Mouse (Mus musculus) left cerebral cortex, postnatal 4 days (tissue): ENCODE data around the gene Olfr617. TPM values are rescaled to one million over a fixed set of nuclear protein-coding genes. Genes with fewer than 3 reads are reported as not detected.
"Not testable (repeated sequence)": the region's sequence is repeated elsewhere in the genome, so short reads cannot be mapped to it uniquely, and the experiment has no call there.

Experiments used
- DNase-seq: peaks from one replicate; pipeline ENCODE4 v3.0.0-alpha.2; 2022
- intact Hi-C: fragments of 180-260 bp; cut with DNase I; formaldehyde crosslinking; loops from one replicate; pipeline ENCODE4 v1.15.1; 2025
- microRNA-seq: library from miRNA; unstranded; fragments of <30 nt; microRNA quantifications from one replicate; pipeline ENCODE4 v1.2.0, GENCODE M21; 2022
- total RNA-seq, 2 experiments: library from RNA; stranded (reverse); gene quantifications; 2 replicates each; pipeline ENCODE4 v1.2.3; 2021

The Olfr617 gene
- not detected for total RNA-seq

DNA sequence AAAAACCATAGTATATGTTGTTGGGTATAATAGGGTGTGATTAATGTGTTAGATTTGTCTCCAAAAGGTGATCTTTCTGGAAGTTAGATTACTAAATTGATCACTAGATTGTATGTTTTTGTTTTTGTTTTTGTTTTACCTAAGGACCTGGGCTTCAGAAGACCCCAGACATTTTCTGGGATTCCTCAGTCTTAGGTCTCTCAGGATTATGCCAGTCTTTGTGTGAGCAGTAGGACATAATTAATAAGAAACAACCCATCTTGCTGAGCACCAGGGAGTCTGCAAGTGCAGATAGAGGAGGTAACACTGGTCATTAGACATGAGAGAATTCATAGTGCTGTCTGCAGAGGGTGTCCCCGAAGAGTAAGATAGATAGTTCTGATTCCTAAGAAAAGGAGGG is at the start of gene Olfr617:
Olfr617 (plus strand) TSS at position 301 of the 400 bp plus-strand sequence.
- no peak for DNase-seq
- intact Hi-C loops = no loop called here

DNA sequence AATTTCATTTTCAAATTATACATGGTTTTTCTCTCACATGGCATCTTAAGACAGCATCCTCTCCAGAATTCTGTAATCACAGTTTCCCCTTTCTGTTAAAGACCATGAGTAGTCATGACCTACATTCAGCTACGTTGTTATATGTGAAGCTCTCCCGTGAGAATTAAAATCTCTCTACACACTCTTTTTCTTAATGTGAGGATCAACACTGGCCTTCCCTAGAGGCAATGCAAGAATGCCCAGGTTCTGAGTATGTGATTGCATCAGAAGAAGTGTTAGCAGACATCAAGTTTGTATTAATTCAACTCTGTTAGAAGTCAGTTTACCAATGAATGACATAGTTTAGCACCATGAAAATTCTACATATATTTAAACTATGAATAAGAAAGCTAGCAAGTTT is 30.2 kb upstream of the Olfr617 start, which contains the start of gene Olfr612:
Olfr612 (minus strand) TSS at position 101 of the 400 bp plus-strand sequence.
- intact Hi-C loops, DNase-seq: not testable (repeated sequence)

DNA sequence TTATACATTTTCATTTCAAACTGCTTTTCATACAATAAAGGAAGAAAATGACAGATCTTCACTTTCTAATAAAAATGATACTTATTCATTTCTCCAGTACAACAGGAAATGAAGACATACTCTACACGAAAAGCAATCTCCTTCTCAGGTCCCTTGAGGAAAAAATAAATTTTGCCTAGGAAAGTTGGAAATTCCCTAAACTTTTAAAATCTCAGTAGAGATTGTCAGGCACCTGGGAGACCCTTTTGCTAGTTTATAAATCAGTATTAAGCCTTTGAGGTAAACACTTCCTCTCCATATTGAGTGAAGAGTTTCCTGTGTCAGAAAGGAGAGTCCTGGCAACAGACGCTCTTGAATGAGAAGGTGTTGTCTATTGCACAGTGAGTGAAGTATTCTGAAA is 25.1 kb upstream of the Olfr617 start, which contains the start of gene Olfr613:
Olfr613 (plus strand) TSS at position 301 of the 400 bp plus-strand sequence.
- intact Hi-C loops = no loop called here
- no peak for DNase-seq

DNA sequence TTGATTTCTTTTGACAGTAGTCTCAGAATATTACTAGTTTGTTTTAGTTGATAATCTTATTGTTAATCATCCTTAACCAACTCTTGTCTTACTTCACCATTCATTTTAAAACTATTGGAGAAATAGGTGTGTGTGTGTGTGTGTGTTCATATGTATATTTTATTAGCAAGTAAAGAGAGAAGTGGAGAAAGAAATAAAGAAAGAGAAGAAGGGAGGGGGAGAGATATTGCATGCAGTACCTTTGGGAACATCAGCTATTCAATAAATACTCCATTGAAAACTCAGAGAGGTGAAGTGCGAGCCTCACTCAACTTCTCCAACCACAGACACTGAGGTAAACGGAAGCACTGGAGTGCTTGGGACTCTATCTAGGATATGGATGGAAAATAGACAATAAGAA is 17.1 kb upstream of the Olfr617 start, which contains the start of gene Olfr615:
Olfr615 (plus strand) TSS at position 301 of the 400 bp plus-strand sequence.
- intact Hi-C loops = no loop called here
- no peak for DNase-seq

DNA sequence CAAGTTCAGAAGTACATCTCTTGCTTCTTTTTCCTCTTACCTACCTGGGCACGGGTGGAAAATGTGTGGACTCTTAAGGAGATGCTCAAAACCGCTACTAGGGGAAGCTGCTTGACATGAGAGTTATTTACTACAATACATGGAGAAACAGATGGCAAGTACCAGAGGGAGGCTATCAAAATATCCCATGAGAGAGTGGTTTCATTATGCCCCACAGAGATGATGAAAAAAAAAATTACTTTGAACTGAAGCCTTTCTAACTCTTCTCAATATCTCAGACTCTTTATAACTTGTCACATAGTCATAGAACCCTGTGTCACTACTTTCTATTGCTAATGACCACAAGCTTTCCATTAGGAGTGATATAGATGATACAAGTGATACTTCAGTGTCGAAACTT is 3.8 kb upstream of the Olfr617 start, which contains the start of gene Olfr616:
Olfr616 (minus strand) TSS at position 101 of the 400 bp plus-strand sequence.
- no peak for DNase-seq
- intact Hi-C loops = no loop called here

DNA sequence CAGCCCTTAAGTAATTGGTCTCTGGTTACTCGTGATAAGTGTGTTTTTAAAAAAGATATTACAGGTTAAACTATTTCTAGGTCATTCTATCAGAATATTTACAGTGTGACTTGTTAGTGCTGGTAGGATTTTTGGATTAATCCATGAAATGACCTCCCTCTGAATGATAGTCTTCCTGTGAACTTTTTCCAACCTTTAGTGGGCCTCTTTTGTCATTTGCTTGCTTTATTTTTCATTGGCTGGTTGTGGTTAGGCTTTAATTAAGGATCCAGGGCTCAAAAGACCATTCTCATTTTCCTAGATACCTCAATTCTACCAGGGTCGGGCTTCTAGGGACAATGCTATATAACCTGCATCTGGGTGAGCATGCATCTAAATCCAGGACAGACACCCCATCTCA is 16.9 kb downstream of the Olfr617 start, which contains the start of gene Olfr618:
Olfr618 (plus strand) TSS at position 301 of the 400 bp plus-strand sequence.
- DNase-seq = no peak
- intact Hi-C loops = no loop called here

DNA sequence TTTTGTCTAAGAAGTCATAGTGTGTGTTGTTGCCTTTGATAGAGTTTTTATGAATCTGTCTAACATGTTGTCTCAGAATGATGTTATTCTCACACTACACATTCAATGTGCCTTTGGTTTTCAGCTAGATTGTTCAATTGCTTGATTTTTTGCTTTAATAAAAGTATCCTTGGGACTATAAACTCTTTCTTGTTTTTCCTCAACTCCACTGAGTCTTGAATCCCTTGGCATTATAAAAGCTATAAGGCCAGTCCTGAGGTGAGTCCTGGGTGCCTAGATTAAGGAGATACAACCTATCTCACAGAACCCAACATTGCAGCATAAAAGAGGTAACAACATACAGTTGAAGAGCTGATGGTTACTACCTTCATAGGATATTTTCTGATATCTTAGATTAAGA is 27.4 kb downstream of the Olfr617 start, which contains the start of gene Olfr619:
Olfr619 (plus strand) TSS at position 301 of the 400 bp plus-strand sequence.
- DNase-seq = no peak
- intact Hi-C loops = no loop called here

DNA sequence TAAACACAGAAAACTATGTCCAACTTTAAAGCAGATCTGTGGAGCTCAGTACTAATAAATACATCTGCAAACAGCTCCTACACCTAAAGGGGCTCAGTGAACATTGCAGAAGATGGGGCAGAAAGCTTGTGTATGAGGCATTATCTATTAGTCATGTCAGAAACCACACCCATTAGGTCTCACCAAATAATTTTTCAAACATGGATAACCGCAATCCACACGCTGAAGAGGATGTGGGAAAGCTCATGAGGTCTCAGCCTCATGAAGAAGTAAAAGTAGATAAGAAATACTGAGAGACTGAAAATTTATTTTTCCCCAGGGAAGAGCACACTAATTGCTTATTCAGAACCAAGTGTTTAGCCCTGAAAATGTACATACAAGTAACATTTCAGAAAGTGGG is 34.6 kb downstream of the Olfr617 start:
- no peak for DNase-seq
- intact Hi-C loops = no loop called here

DNA sequence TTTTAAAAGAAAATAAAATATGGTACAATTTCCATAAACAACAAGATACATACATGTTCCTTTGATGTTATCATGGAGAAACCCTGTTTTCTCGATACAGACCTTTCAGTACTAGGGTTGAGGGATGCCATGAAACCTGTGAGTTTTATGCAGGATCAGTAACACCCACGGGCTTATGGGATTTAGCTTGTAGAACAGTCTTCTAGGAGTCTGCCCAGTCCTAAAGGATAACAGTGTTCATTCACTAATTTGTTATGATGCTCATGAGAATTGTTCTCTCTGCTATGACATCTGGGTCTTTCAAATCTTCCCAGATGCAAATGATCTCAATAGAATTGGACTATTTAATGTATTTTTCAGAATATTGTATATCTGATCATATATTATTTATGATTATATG is 39.6 kb downstream of the Olfr617 start, which contains the start of gene Olfr620:
Olfr620 (minus strand) TSS at position 101 of the 400 bp plus-strand sequence.
- intact Hi-C loops = no loop called here
- DNase-seq = no peak

Small RNAs within 50 kb of the gene (microRNA-seq; reads per million reads assigned to microRNA genes)
- gene Gm26506 = not detected

Other genes starting within 250 kb of the Olfr617 start
- gene Olfr598, start 249.5 kb upstream of the Olfr617 start, total RNA-seq = not detected
- not detected for gene Olfr599, start 237.1 kb upstream of the Olfr617 start, total RNA-seq
- not detected for gene Olfr600, start 223.4 kb upstream of the Olfr617 start, total RNA-seq
- gene Olfr601, start 210.4 kb upstream of the Olfr617 start, total RNA-seq = not detected
- not detected for gene Olfr603, start 186.9 kb upstream of the Olfr617 start, total RNA-seq
- gene Usp17lc, start 158.0 kb upstream of the Olfr617 start, total RNA-seq = not detected
- not detected for gene Olfr605, start 127.6 kb upstream of the Olfr617 start, total RNA-seq
- not detected for gene Olfr606, start 124.0 kb upstream of the Olfr617 start, total RNA-seq
- gene Olfr607, start 108.9 kb upstream of the Olfr617 start, total RNA-seq = not detected
- gene Olfr608, start 103.2 kb upstream of the Olfr617 start, total RNA-seq = not detected
- not detected for gene Olfr609, start 75.0 kb upstream of the Olfr617 start, total RNA-seq
- not detected for gene Olfr610, start 60.9 kb upstream of the Olfr617 start, total RNA-seq
- not detected for gene Olfr611, start 52.2 kb upstream of the Olfr617 start, total RNA-seq
- gene Olfr612, start 30.3 kb upstream of the Olfr617 start, total RNA-seq = not detected
- not detected for gene Olfr613, start 25.0 kb upstream of the Olfr617 start, total RNA-seq
- not detected for gene Olfr615, start 17.0 kb upstream of the Olfr617 start, total RNA-seq
- not detected for gene Olfr616, start 3.9 kb upstream of the Olfr617 start, total RNA-seq
- gene Olfr618, start 17.0 kb downstream of the Olfr617 start, total RNA-seq = not detected
- not detected for gene Olfr619, start 27.5 kb downstream of the Olfr617 start, total RNA-seq
- gene Olfr620, start 39.5 kb downstream of the Olfr617 start, total RNA-seq = not detected
- not detected for gene Olfr622, start 69.6 kb downstream of the Olfr617 start, total RNA-seq
- not detected for gene Olfr623, start 90.6 kb downstream of the Olfr617 start, total RNA-seq
- under 1 TPM in 1 of 2 experiments, not detected in 1; 0.08 TPM for gene Olfr624, start 98.1 kb downstream of the Olfr617 start, total RNA-seq
- not detected for gene Olfr625-ps1, start 109.7 kb downstream of the Olfr617 start, total RNA-seq
- not detected for gene Olfr243, start 141.6 kb downstream of the Olfr617 start, total RNA-seq
- gene Olfr628, start 157.3 kb downstream of the Olfr617 start, total RNA-seq = not detected
- gene Olfr629, start 171.9 kb downstream of the Olfr617 start, total RNA-seq = not detected
- not detected for gene Olfr630, start 184.3 kb downstream of the Olfr617 start, total RNA-seq
- not detected for gene Olfr69, start 198.5 kb downstream of the Olfr617 start, total RNA-seq
- gene Olfr68, start 206.6 kb downstream of the Olfr617 start, total RNA-seq = not detected
- gene Olfr67, start 218.8 kb downstream of the Olfr617 start, total RNA-seq = not detected
- gene Hbb-bt, start 240.9 kb downstream of the Olfr617 start, total RNA-seq = 10 to 100 TPM in 1 of 2 experiments, 1 to 10 TPM in 1; 8.8 to 20.4 TPM